Mouse (Mus musculus) monocyte, adult 59 days (primary cell): Measurements from ENCODE around the gene Chd3. TPM values are rescaled to one million over a fixed set of nuclear protein-coding genes. Genes with fewer than 3 reads are reported as not detected.

Source experiments
- total RNA-seq, 2 experiments: library from RNA; stranded (reverse); gene quantifications; one replicate each; pipeline ENCODE4 v1.2.4; 2023

Gene Chd3
- 10 to 100 TPM; 86.1 to 96.7 TPM for total RNA-seq

GRCm38 (mm10) chr11:69369215-69369989, at the start of gene Chd3:
TSS of gene Chd3 (minus strand) at chr11:69369406.

GRCm38 (mm10) chr11:69413221-69414181, 44.3 kb upstream of the Chd3 start, which contains the start of gene Kdm6b:
TSS of gene Kdm6b (minus strand) at chr11:69413675.

GRCm38 (mm10) chr11:69398059-69398458, 28.9 kb upstream of the Chd3 start, which contains the start of gene Tmem88:
TSS of gene Tmem88 (minus strand) at chr11:69398234.

GRCm38 (mm10) chr11:69395235-69395633, 26.0 kb upstream of the Chd3 start, which contains the start of the genes Naa38 and Cyb5d1:
TSS of gene Naa38 (plus strand) at chr11:69395487.
TSS of gene Cyb5d1 (minus strand) at chr11:69395631.

GRCm38 (mm10) chr11:69340161-69341131, 28.8 kb downstream of the Chd3 start, which contains the start of gene Rnf227:
TSS of gene Rnf227 (plus strand) at chr11:69340461.

GRCm38 (mm10) chr11:69325628-69326407, 43.4 kb downstream of the Chd3 start, which contains the start of gene Kcnab3:
TSS of gene Kcnab3 (plus strand) at chr11:69326258.

GRCm38 (mm10) chr11:69323667-69324111, 45.5 kb downstream of the Chd3 start, which contains the start of the genes Cntrob and Trappc1:
TSS of gene Cntrob (minus strand) at chr11:69323775.
TSS of gene Trappc1 (plus strand) at chr11:69323980.

Other genes with a start within 250 kb of the Chd3 start
- under 1 TPM in 1 of 2 experiments, not detected in 1; 0.45 TPM for gene Hes7, start 249.0 kb downstream of the Chd3 start, total RNA-seq
- gene 9130213A22Rik, start 246.8 kb downstream of the Chd3 start, total RNA-seq: under 1 TPM; 0.31 to 0.55 TPM
- under 1 TPM; 0.50 to 0.85 TPM for gene Aloxe3, start 243.5 kb downstream of the Chd3 start, total RNA-seq
- gene Alox12b, start 212.4 kb downstream of the Chd3 start, total RNA-seq: not detected
- gene Alox8, start 171.6 kb downstream of the Chd3 start, total RNA-seq: 1 to 10 TPM in 1 of 2 experiments, under 1 TPM in 1; 0.94 to 2.2 TPM
- not detected for gene Gucy2e, start 132.4 kb downstream of the Chd3 start, total RNA-seq
- 10 to 100 TPM in 1 of 2 experiments, 1 to 10 TPM in 1; 9.4 to 15.2 TPM for gene Cntrob, start 45.6 kb downstream of the Chd3 start, total RNA-seq
- gene Trappc1, start 45.4 kb downstream of the Chd3 start, total RNA-seq: 10 to 100 TPM; 61.5 to 74.4 TPM
- 1 to 10 TPM; 1.5 to 2.5 TPM for gene Kcnab3, start 43.1 kb downstream of the Chd3 start, total RNA-seq
- 1 to 10 TPM; 1.6 to 1.8 TPM for gene Rnf227, start 28.9 kb downstream of the Chd3 start, total RNA-seq
- 10 to 100 TPM; 37.3 to 63.3 TPM for gene Naa38, start 26.1 kb upstream of the Chd3 start, total RNA-seq
- 10 to 100 TPM; 19.2 to 23.1 TPM for gene Cyb5d1, start 26.2 kb upstream of the Chd3 start, total RNA-seq
- gene Tmem88, start 28.8 kb upstream of the Chd3 start, total RNA-seq: 10 to 100 TPM; 22.0 to 32.2 TPM
- gene Kdm6b, start 44.3 kb upstream of the Chd3 start, total RNA-seq: 100 to 1,000 TPM; 375 to 454 TPM
- gene Dnah2, start 179.7 kb upstream of the Chd3 start, total RNA-seq: 10 to 100 TPM; 35.0 to 38.9 TPM
- under 1 TPM; 0.63 to 0.70 TPM for gene Efnb3, start 190.8 kb upstream of the Chd3 start, total RNA-seq
- gene Wrap53, start 210.8 kb upstream of the Chd3 start, total RNA-seq: 1 to 10 TPM; 6.8 to 8.1 TPM
- 10 to 100 TPM; 79.2 to 81.1 TPM for gene Trp53, start 211.0 kb upstream of the Chd3 start, total RNA-seq
- under 1 TPM in 1 of 2 experiments, not detected in 1; 0.24 TPM for gene Atp1b2, start 236.5 kb upstream of the Chd3 start, total RNA-seq
- not detected for gene Shbg, start 248.5 kb upstream of the Chd3 start, total RNA-seq